Mouse (Mus musculus) small intestine, adult 2 months (tissue): ENCODE measurements at regions not wholly inside any gene's neighbourhood (a gene's known extent, or its start where the extent isn't known, plus 50 kb on each side); places are given as distances from the start of the nearest gene placed in this dataset.

Source experiments
- H3K27ac ChIP-seq: fragments of 200-500 bp; 2 replicates; pipeline ENCODE4 v1.5.1; 2012; ENCODE audit warnings: low read depth, low read length, control low read depth, inconsistent platforms; ENCODE audit not compliant: insufficient read depth
- H3K27me3 ChIP-seq: fragments of 200-500 bp; 2 replicates; pipeline ENCODE4 v1.6.1; 2012; ENCODE audit warnings: mild to moderate bottlenecking, moderate library complexity, low read length, inconsistent platforms; ENCODE audit not compliant: control insufficient read depth, insufficient read depth
- H3K36me3 ChIP-seq: fragments of 200-500 bp; 2 replicates; pipeline ENCODE4 v1.6.1; 2012; ENCODE audit warnings: mild to moderate bottlenecking, low read length, control low read depth, inconsistent platforms; ENCODE audit not compliant: control insufficient read depth, insufficient read depth
- H3K4me1 ChIP-seq: fragments of 200-500 bp; 2 replicates; pipeline ENCODE4 v1.6.1; 2012; ENCODE audit warnings: low read length, inconsistent platforms, mixed read lengths; ENCODE audit not compliant: control insufficient read depth, insufficient read depth, insufficient read length
- H3K4me3 ChIP-seq: fragments of 200-500 bp; 2 replicates; pipeline ENCODE4 v1.5.1; 2012; ENCODE audit warnings: low read depth, mild to moderate bottlenecking, control low read depth, inconsistent platforms, low read length, moderate library complexity
- CTCF ChIP-seq: fragments of 200-500 bp; IDR thresholded peaks from 2 replicates; pipeline ENCODE4 v1.5.1; 2012; ENCODE audit warnings: low read depth, mild to moderate bottlenecking, control low read depth, inconsistent platforms, low read length, moderate library complexity, mixed read lengths; ENCODE audit not compliant: insufficient replicate concordance, insufficient read length; ENCODE audit errors: extremely low read depth
- POLR2A ChIP-seq: fragments of 200-500 bp; IDR thresholded peaks from 2 replicates; pipeline ENCODE4 v1.6.1; 2012; ENCODE audit warnings: low read depth, mild to moderate bottlenecking, control low read depth, inconsistent platforms, low read length, moderate library complexity
- WGBS: fragments of 180-500 bp; shearing (Covaris S2); methylation state at CpG from one replicate; pipeline ENCODE4 v1.1.7; 2018; 5-methylcytosine and 5-hydroxymethylcytosine counted together

- H3K4me1 ChIP-seq: no peaks in the 10 kb centered on the region
- no peak overlapping the region for H3K4me3 ChIP-seq
- no peak for TF ChIP-seq POLR2A
- TF ChIP-seq CTCF: no peak
- no peak overlapping the region for H3K27ac ChIP-seq
- H3K27me3 ChIP-seq: no peaks in the 10 kb centered on the region
- H3K36me3 ChIP-seq: no peaks in the 10 kb centered on the region
- 66% methylated on average over 5 of the region's 5 CpGs for WGBS
These were observed 255.3 kb downstream of the Med13l start for GRCm38 (mm10) chr5:118815783-118816182.

- Histone ChIP-seq H3K27me3 (no peaks in the 10 kb centered on the region), H3K27ac (no peak overlapping the region), H3K4me3 (no peak overlapping the region), H3K4me1 (no peaks in the 10 kb centered on the region), H3K36me3 (no peaks in the 10 kb centered on the region)
- TF ChIP-seq CTCF (no peak), POLR2A (no peak)
- whole genome bisulfite sequencing: 44% methylated on average over 7 of the region's 7 CpGs
These were observed 257.8 kb downstream of the Med13l start for GRCm38 (mm10) chr5:118818294-118818693.

GRCm38 (mm10) chr5:118824791-118825190, 264.3 kb downstream of the Med13l start:
- Histone ChIP-seq H3K27ac (no peak overlapping the region), H3K27me3 (no peaks in the 10 kb centered on the region), H3K36me3 (no peaks in the 10 kb centered on the region), H3K4me1 (no peaks in the 10 kb centered on the region), H3K4me3 (no peak overlapping the region)
- 80% methylated on average over 10 of the region's 10 CpGs for WGBS
- TF ChIP-seq CTCF: no peak
- no peak for TF ChIP-seq POLR2A

- H3K4me1 ChIP-seq: no peaks in the 10 kb centered on the region
- H3K27ac ChIP-seq: no peak overlapping the region
- H3K27me3 ChIP-seq: no peaks in the 10 kb centered on the region
- no peaks in the 10 kb centered on the region for H3K36me3 ChIP-seq
- no peak overlapping the region for H3K4me3 ChIP-seq
- WGBS: 50% methylated on average over 14 of the region's 14 CpGs
- TF ChIP-seq CTCF (no peak), POLR2A (no peak)
These were observed 268.7 kb downstream of the Med13l start for GRCm38 (mm10) chr5:118829031-118829698.

- H3K27me3 ChIP-seq: no peaks in the 10 kb centered on the region
- H3K27ac ChIP-seq: no peak overlapping the region
- H3K4me1 ChIP-seq: no peaks in the 10 kb centered on the region
- TF ChIP-seq CTCF: no peak
- no peak for TF ChIP-seq POLR2A
- 57% methylated on average over 6 of the region's 6 CpGs for WGBS
- H3K4me3 ChIP-seq: no peak overlapping the region
- no peaks in the 10 kb centered on the region for H3K36me3 ChIP-seq
These were observed 272.2 kb downstream of the Med13l start for GRCm38 (mm10) chr5:118832701-118833100.

- peaks cover 6% of the 10 kb centered on the region; the same call in 1 of the 2 replicates for H3K4me1 ChIP-seq
- TF ChIP-seq POLR2A (no peak), CTCF (no peak)
- no peak overlapping the region for H3K27ac ChIP-seq
- WGBS: 89% methylated on average over 5 of the region's 5 CpGs
- H3K27me3 ChIP-seq: no peaks in the 10 kb centered on the region
- H3K36me3 ChIP-seq: no peaks in the 10 kb centered on the region
- no peak overlapping the region for H3K4me3 ChIP-seq
These were observed 273.6 kb downstream of the Med13l start for GRCm38 (mm10) chr5:118834129-118834528.

- Histone ChIP-seq H3K27me3 (no peaks in the 10 kb centered on the region), H3K4me1 (peaks cover 6% of the 10 kb centered on the region; the same call in 1 of the 2 replicates), H3K4me3 (no peak overlapping the region), H3K36me3 (no peaks in the 10 kb centered on the region), H3K27ac (no peak overlapping the region)
- WGBS: 40% methylated on average over 1 of the region's 1 CpGs
- TF ChIP-seq POLR2A (no peak), CTCF (no peak)
These were observed 276.5 kb downstream of the Med13l start for GRCm38 (mm10) chr5:118837001-118837400.

GRCm38 (mm10) chr5:118838421-118838820, 277.9 kb downstream of the Med13l start:
- Histone ChIP-seq H3K27ac (no peak overlapping the region), H3K27me3 (no peaks in the 10 kb centered on the region), H3K4me1 (peaks cover 6% of the 10 kb centered on the region; the same call in 1 of the 2 replicates), H3K4me3 (no peak overlapping the region), H3K36me3 (no peaks in the 10 kb centered on the region)
- TF ChIP-seq CTCF (no peak), POLR2A (no peak)
- WGBS: 27% methylated on average over 7 of the region's 7 CpGs
